Mouse (Mus musculus): ENCODE measurements around the gene Kat5.

DNA sequence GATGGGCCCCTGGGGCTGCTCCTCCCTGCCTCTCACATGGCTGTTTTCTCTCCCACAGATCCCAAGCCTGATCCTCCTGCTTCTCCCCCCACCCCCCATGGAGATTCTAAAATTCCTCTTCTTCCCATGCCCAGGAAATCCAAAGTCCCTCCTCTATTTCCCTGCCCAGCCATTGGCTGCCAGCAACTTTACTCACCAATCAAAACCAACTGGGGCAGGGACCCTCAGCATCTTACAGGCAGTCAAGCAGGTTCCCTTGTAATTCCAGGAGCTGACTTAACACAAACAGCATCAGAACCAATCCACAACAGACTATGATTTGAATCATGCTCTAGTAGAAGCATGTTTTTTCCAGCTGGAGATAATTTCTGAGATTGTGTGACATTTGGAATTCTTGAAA lies 19.9 kb upstream of the Kat5 start:
- TF ChIP-seq CTCF (conservative IDR thresholded peaks at IDR 0.05; ENCODE audit: insufficient read depth, insufficient read length, low read depth, low read length) (no peak), POLR2A (IDR thresholded peaks at IDR 0.05; ENCODE audit: low read depth, low read length) (no peak)
